8 mouse cellular contexts compared by ENCODE assay signal in genomic region chr6:134830776-134831175, GRCm38 (mm10). TPM values are rescaled to one million over a fixed set of nuclear protein-coding genes. Genes with fewer than 3 reads are reported as not detected.
A peak's percentile ranks its signal among the peaks of the same experiment; 100 is the strongest.
DNase-seq lines count a peak whose midpoint lies in the region; ATAC-seq lines count a peak whose summit lies in the region.

No protein-coding gene starts in this region.

- WGBS in limb, embryonic 12.5 days: 5% methylated on average over 10 of the region's 10 CpGs
- WGBS in stomach, embryonic 14.5 days: 4% methylated on average over 10 of the region's 10 CpGs

- peaks cover 6% of the 10 kb centered on the region; the same call in 1 of the 2 replicates for H3K4me1 ChIP-seq in limb, embryonic 12.5 days (replicated peaks)
- H3K4me1 ChIP-seq in stomach, embryonic 14.5 days (ENCODE audit: control insufficient read depth, insufficient read depth, low read length): no peaks in the 10 kb centered on the region

- no peaks in the 10 kb centered on the region for H3K36me3 ChIP-seq in limb, embryonic 12.5 days
- H3K36me3 ChIP-seq in stomach, embryonic 14.5 days (ENCODE audit: control insufficient read depth, insufficient read depth, low read length): no peaks in the 10 kb centered on the region

- no peak for ATAC-seq in CD4-positive, CD25-positive, alpha-beta regulatory T cell, adult 4 months
- no peak for ATAC-seq in limb, embryonic 12.5 days (ENCODE audit: insufficient number of reproducible peaks, insufficient read depth, low FRiP score, low TSS enrichment, low read depth)
- no peak for ATAC-seq in stomach, embryonic 14.5 days (ENCODE audit: insufficient number of reproducible peaks, insufficient read depth, low FRiP score, low read depth)

- H3K27ac ChIP-seq in limb, embryonic 12.5 days: no peak overlapping the region
- peak overlapping the region; percentile 89 for H3K27ac ChIP-seq in stomach, embryonic 14.5 days (ENCODE audit: low read length)

- no peaks in the 10 kb centered on the region for H3K27me3 ChIP-seq in limb, embryonic 12.5 days
- H3K27me3 ChIP-seq in stomach, embryonic 14.5 days (ENCODE audit: control insufficient read depth, insufficient read depth, low read length): no peaks in the 10 kb centered on the region

- H3K9me3 ChIP-seq in limb, embryonic 12.5 days: 0 out of 2 replicates have a peak, but pooled peaks cover 3% of the 10 kb centered on the region
- H3K9me3 ChIP-seq in stomach, embryonic 14.5 days (ENCODE audit: control insufficient read depth, low read depth, low read length): no peaks in the 10 kb centered on the region

- DNase-seq in CD4-positive, CD25-positive, alpha-beta regulatory T cell, adult 2 months (ENCODE audit: low read depth, low spot score): peak; percentile 38
- DNase-seq in spleen, adult 12 weeks (ENCODE audit: low spot score): peak; percentile 16
- no peak for DNase-seq in spleen, postnatal 4 days (ENCODE audit: low spot score in 2 of 2)
- no peak for DNase-seq in gastrocnemius, postnatal 14 days
- no peak for DNase-seq in cerebellum, postnatal 25 days

- intact Hi-C loops in gastrocnemius, postnatal 14 days (cut with DNase I; ENCODE audit: low total_unique reads): no loop called here

- H3K4me2 ChIP-seq in limb, embryonic 12.5 days: peak overlapping the region; percentile 74
- peak overlapping the region; percentile 73 for H3K4me2 ChIP-seq in stomach, embryonic 14.5 days (replicated peaks; ENCODE audit: low read depth, low read length)

- H3K4me3 ChIP-seq in limb, embryonic 12.5 days (replicated peaks): peak overlapping the region; percentile 72
- peak overlapping the region; percentile 57 for H3K4me3 ChIP-seq in stomach, embryonic 14.5 days (ENCODE audit: low read depth, low read length)

- H3K9ac ChIP-seq in limb, embryonic 12.5 days (replicated peaks): peak overlapping the region; percentile 69; the same call in 1 of the 2 replicates
- H3K9ac ChIP-seq in stomach, embryonic 14.5 days (replicated peaks; ENCODE audit: low read depth, low read length): peak overlapping the region; percentile 41

RNA-seq across cellular contexts. Expression of gene Crebl2, which starts 0.8 kb away (rescaled TPM):
- 10 to 100 TPM; 28.9 to 33.5 TPM for polyA plus RNA-seq in CD4-positive, CD25-positive, alpha-beta regulatory T cell, adult 4 months (2017; shearing (Covaris generic))
- polyA plus RNA-seq in limb, embryonic 12.5 days (2016; fragmentation: Nextera tagmentation; extraction: Ambion mirVana): 1.7 and 2.1 TPM in 2 replicates
- polyA plus RNA-seq in stomach, embryonic 14.5 days (2014; fragmentation: Nextera tagmentation; extraction: Ambion mirVana): 3.5 and 4.1 TPM in 2 replicates
- 1 to 10 TPM; 3.5 to 5.0 TPM for total RNA-seq in gastrocnemius, postnatal 14 days (2021)

RNA-seq across cellular contexts. Expression of gene Dusp16, which starts 38.4 kb away (rescaled TPM):
- polyA plus RNA-seq in CD4-positive, CD25-positive, alpha-beta regulatory T cell, adult 4 months (2017; shearing (Covaris generic)): 1 to 10 TPM; 2.8 to 3.9 TPM
- polyA plus RNA-seq in limb, embryonic 12.5 days (2016; fragmentation: Nextera tagmentation; extraction: Ambion mirVana): 14.3 and 14.8 TPM in 2 replicates
- 19.2 and 21.4 TPM in 2 replicates for polyA plus RNA-seq in stomach, embryonic 14.5 days (2014; fragmentation: Nextera tagmentation; extraction: Ambion mirVana)
- total RNA-seq in gastrocnemius, postnatal 14 days (2021): 10 to 100 TPM; 13.5 to 14.4 TPM

Comparison
In these comparisons a context has a peak if more than half of its experiments do, and no peak if none do; other contexts are left out.
1. DNase-seq: peak in CD4-positive, CD25-positive, alpha-beta regulatory T cell, adult 2 months (single experiment) and spleen, adult 12 weeks (single experiment); none in spleen, postnatal 4 days (0 of 2), gastrocnemius, postnatal 14 days (single experiment) and cerebellum, postnatal 25 days (0 of 2).